Mouse (Mus musculus) limb, embryonic 13.5 days (tissue): Measurements from ENCODE around the gene Olfr172. TPM values are rescaled to one million over a fixed set of nuclear protein-coding genes. Genes with fewer than 3 reads are reported as not detected.

Experiments
- ATAC-seq: fragments of 200-750 bp; cut with Nextera tagmentation; 2 replicates; pipeline ENCODE4 v1.8.0; 2017; ENCODE audit warnings: low read depth, moderate number of reproducible peaks, moderate TSS enrichment; ENCODE audit not compliant: low FRiP score
- H3K27ac ChIP-seq: fragments of 300-500 bp; sonication (generic); 2 replicates; pipeline ENCODE4 v1.5.1; 2015; ENCODE audit warnings: inconsistent platforms, mild to moderate bottlenecking, moderate library complexity
- H3K27me3 ChIP-seq: fragments of 300-500 bp; sonication (generic); 2 replicates; pipeline ENCODE4 v1.6.1; 2015; ENCODE audit warnings: mild to moderate bottlenecking, inconsistent platforms
- H3K36me3 ChIP-seq: fragments of 300-500 bp; sonication (generic); 2 replicates; pipeline ENCODE4 v1.6.1; 2015; ENCODE audit warnings: inconsistent platforms, mild to moderate bottlenecking, moderate library complexity
- H3K4me1 ChIP-seq: fragments of 300-500 bp; sonication (generic); 2 replicates; pipeline ENCODE4 v1.6.1; 2015; ENCODE audit warnings: inconsistent platforms
- H3K4me2 ChIP-seq: fragments of 300-500 bp; sonication (generic); replicated peaks from 2 replicates; pipeline ENCODE4 v1.6.1; 2015; ENCODE audit warnings: inconsistent platforms, mild to moderate bottlenecking, moderate library complexity
- H3K4me3 ChIP-seq: fragments of 300-500 bp; sonication (generic); 2 replicates; pipeline ENCODE4 v1.5.1; 2015; ENCODE audit warnings: moderate library complexity, mild to moderate bottlenecking, inconsistent platforms
- H3K9ac ChIP-seq: fragments of 300-500 bp; sonication (generic); 2 replicates; pipeline ENCODE4 v1.6.1; 2015; ENCODE audit warnings: mild to moderate bottlenecking, inconsistent platforms
- H3K9me3 ChIP-seq: fragments of 300-500 bp; sonication (generic); 2 replicates; pipeline ENCODE4 v1.6.1; 2016; ENCODE audit warnings: inconsistent platforms
- WGBS: fragments of 180-500 bp; shearing (Covaris S2); methylation state at CpG from one replicate; pipeline ENCODE4 v1.1.7; 2015; 5-methylcytosine and 5-hydroxymethylcytosine counted together
- polyA plus RNA-seq: library from polyadenylated mRNA; unstranded; fragments of >200 nt; fragmentation: Nextera tagmentation; extraction: Ambion mirVana; gene quantifications from 2 replicates; pipeline ENCODE4 v1.2.1, GENCODE M21; 2015

Olfr172 gene
- polyA plus RNA-seq, result not detected in 2 replicates

DNA sequence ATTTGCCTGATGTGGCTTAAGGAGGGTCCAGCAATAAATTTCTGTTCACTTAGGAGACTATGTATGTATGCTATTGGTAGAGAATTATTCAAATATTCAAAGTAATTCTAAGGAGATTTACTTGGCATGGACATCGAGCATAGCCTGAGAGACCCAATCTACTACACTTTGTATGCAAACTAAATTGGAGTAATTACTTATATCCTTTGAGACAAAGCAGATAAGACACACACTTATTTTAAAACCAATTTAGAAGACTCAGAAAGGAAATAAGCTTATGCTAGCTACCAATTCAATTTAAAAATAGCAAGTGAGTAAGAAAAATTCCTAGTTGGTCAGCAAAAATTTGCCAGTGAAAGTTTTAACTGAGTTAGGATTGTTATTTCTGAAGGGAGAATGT lies at the start of gene Olfr172:
Gene Olfr172, minus strand, starts transcription at position 101 of the 400 bp plus-strand sequence.
- 90% methylated on average over 1 of the region's 1 CpGs for WGBS
- no peaks in the 10 kb centered on the region for H3K36me3 ChIP-seq
- no peaks in the 10 kb centered on the region for H3K4me1 ChIP-seq
- no peak within 1 kb of the TSS for H3K4me3 ChIP-seq
- no peak within 1 kb of the TSS for H3K9ac ChIP-seq
- H3K27ac ChIP-seq, result no peak within 1 kb of the TSS
- H3K9me3 ChIP-seq, result peaks cover 3% of the 10 kb centered on the region; the same call in 1 of the 2 replicates
- ATAC-seq, result no peak
- no peak within 1 kb of the TSS for H3K4me2 ChIP-seq
- no peaks in the 10 kb centered on the region for H3K27me3 ChIP-seq

DNA sequence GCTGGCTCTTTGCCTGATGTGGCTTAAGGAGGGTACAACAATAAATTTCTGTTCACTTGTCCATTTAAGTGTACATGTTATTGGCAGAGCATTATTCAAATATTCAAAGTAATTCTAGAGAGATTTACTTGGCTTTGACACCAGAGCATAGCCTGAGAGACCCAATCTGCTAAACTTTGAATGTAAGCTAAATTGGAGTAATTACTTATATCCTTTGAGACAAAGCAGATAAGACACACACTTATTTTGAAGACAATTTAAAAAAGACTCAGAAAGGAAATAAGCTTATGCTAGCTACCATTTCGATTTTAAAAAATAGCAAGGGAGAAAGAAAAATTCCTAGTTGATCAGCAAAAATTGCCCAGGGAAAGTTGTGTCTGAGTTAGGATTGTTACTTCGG lies 37.2 kb upstream of the Olfr172 start, which contains the start of gene Olfr173:
Gene Olfr173, minus strand, starts transcription at position 101 of the 400 bp plus-strand sequence.
- Histone ChIP-seq H3K36me3 (no peaks in the 10 kb centered on the region), H3K4me2 (no peak within 1 kb of the TSS), H3K4me3 (no peak within 1 kb of the TSS), H3K4me1 (no peaks in the 10 kb centered on the region), H3K27me3 (no peaks in the 10 kb centered on the region), H3K9me3 (no peaks in the 10 kb centered on the region), H3K9ac (no peak within 1 kb of the TSS), H3K27ac (no peak within 1 kb of the TSS)
- no peak for ATAC-seq
- 71% methylated on average over 2 of the region's 2 CpGs for WGBS

GRCm38 (mm10) chr16:58756191-58756590 lies 6.8 kb downstream of the Olfr172 start:
- Histone ChIP-seq H3K27me3 (no peaks in the 10 kb centered on the region), H3K9ac (no peak overlapping the region), H3K4me2 (no peak overlapping the region), H3K9me3 (no peaks in the 10 kb centered on the region), H3K27ac (no peak overlapping the region), H3K4me1 (no peaks in the 10 kb centered on the region), H3K36me3 (no peaks in the 10 kb centered on the region), H3K4me3 (no peak overlapping the region)
- ATAC-seq, result peak; percentile 78; the same call in 1 of the 2 replicates

DNA sequence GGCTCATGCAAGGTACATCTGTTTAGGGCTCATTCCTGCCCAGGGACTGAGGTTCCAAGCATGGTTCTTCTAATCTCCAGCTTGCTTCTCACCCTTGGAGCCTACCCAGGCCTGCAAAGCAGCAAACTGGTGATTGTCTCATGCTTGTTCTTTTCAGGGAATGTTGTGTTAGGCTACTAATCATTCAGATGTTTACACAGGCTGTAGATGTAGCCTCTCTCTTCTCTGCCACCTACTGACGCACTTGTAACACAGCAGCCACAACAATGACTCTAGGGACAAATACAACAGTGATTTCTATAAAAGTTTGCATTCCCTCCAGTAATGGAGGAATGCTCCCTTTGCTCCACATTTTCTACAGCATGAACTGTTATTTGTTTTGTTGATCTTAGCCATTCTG lies 11.7 kb downstream of the Olfr172 start:
- Histone ChIP-seq H3K27me3 (no peaks in the 10 kb centered on the region), H3K4me3 (no peak overlapping the region), H3K4me2 (no peak overlapping the region), H3K36me3 (no peaks in the 10 kb centered on the region), H3K9ac (no peak overlapping the region), H3K4me1 (no peaks in the 10 kb centered on the region), H3K9me3 (no peaks in the 10 kb centered on the region), H3K27ac (no peak overlapping the region)
- 37% methylated on average over 1 of the region's 1 CpGs for WGBS
- ATAC-seq, result no peak

GRCm38 (mm10) chr16:58746715-58747114 lies 16.3 kb downstream of the Olfr172 start:
- H3K4me3 ChIP-seq, result no peak overlapping the region
- H3K4me2 ChIP-seq, result no peak overlapping the region
- no peaks in the 10 kb centered on the region for H3K27me3 ChIP-seq
- no peaks in the 10 kb centered on the region for H3K9me3 ChIP-seq
- H3K36me3 ChIP-seq, result no peaks in the 10 kb centered on the region
- 72% methylated on average over 4 of the region's 4 CpGs for WGBS
- no peak overlapping the region for H3K9ac ChIP-seq
- H3K27ac ChIP-seq, result no peak overlapping the region
- ATAC-seq, result no peak
- H3K4me1 ChIP-seq, result no peaks in the 10 kb centered on the region

- no peak overlapping the region for H3K4me2 ChIP-seq
- ATAC-seq, result no peak
- WGBS, result 93% methylated on average over 5 of the region's 5 CpGs
- H3K36me3 ChIP-seq, result peaks cover 2% of the 10 kb centered on the region; the same call in 1 of the 2 replicates
- no peak overlapping the region for H3K9ac ChIP-seq
- H3K4me3 ChIP-seq, result no peak overlapping the region
- H3K9me3 ChIP-seq, result no peaks in the 10 kb centered on the region
- H3K27ac ChIP-seq, result no peak overlapping the region
- no peaks in the 10 kb centered on the region for H3K27me3 ChIP-seq
- no peaks in the 10 kb centered on the region for H3K4me1 ChIP-seq
Observed at GRCm38 (mm10) chr16:58740751-58741150, 22.2 kb downstream of the Olfr172 start.

GRCm38 (mm10) chr16:58738800-58739199 lies 24.2 kb downstream of the Olfr172 start:
- no peak overlapping the region for H3K27ac ChIP-seq
- H3K4me1 ChIP-seq, result no peaks in the 10 kb centered on the region
- peaks cover 18% of the 10 kb centered on the region for H3K36me3 ChIP-seq
- H3K9ac ChIP-seq, result no peak overlapping the region
- ATAC-seq, result no peak
- H3K27me3 ChIP-seq, result no peaks in the 10 kb centered on the region
- WGBS, result 82% methylated on average over 1 of the region's 1 CpGs
- H3K4me3 ChIP-seq, result no peak overlapping the region
- H3K4me2 ChIP-seq, result no peak overlapping the region
- H3K9me3 ChIP-seq, result no peaks in the 10 kb centered on the region

- Histone ChIP-seq H3K4me1 (no peaks in the 10 kb centered on the region), H3K4me2 (no peak overlapping the region), H3K36me3 (peaks cover 24% of the 10 kb centered on the region), H3K27me3 (no peaks in the 10 kb centered on the region), H3K9ac (no peak overlapping the region), H3K9me3 (no peaks in the 10 kb centered on the region), H3K4me3 (no peak overlapping the region), H3K27ac (no peak overlapping the region)
- WGBS, result 78% methylated on average over 4 of the region's 4 CpGs
- ATAC-seq, result no peak
Observed at GRCm38 (mm10) chr16:58738205-58738604, 24.8 kb downstream of the Olfr172 start.

GRCm38 (mm10) chr16:58728176-58728671 lies 34.8 kb downstream of the Olfr172 start:
- Histone ChIP-seq H3K27ac (peak overlapping the region; percentile 77), H3K9ac (peak overlapping the region; percentile 77), H3K4me1 (peaks cover 7% of the 10 kb centered on the region), H3K9me3 (no peaks in the 10 kb centered on the region), H3K4me3 (peak overlapping the region; percentile 79), H3K36me3 (peaks cover 35% of the 10 kb centered on the region), H3K27me3 (no peaks in the 10 kb centered on the region), H3K4me2 (peak overlapping the region; percentile 72)
- ATAC-seq, result peak; percentile 92
- WGBS, result under 1% methylated on average over 26 of the region's 31 CpGs

- peak; percentile 100 for ATAC-seq
Observed at GRCm38 (mm10) chr16:58727477-58728131, 35.4 kb downstream of the Olfr172 start, which contains the start of gene Cldnd1. Cldnd1 (plus strand) TSS chr16:58727910.

DNA sequence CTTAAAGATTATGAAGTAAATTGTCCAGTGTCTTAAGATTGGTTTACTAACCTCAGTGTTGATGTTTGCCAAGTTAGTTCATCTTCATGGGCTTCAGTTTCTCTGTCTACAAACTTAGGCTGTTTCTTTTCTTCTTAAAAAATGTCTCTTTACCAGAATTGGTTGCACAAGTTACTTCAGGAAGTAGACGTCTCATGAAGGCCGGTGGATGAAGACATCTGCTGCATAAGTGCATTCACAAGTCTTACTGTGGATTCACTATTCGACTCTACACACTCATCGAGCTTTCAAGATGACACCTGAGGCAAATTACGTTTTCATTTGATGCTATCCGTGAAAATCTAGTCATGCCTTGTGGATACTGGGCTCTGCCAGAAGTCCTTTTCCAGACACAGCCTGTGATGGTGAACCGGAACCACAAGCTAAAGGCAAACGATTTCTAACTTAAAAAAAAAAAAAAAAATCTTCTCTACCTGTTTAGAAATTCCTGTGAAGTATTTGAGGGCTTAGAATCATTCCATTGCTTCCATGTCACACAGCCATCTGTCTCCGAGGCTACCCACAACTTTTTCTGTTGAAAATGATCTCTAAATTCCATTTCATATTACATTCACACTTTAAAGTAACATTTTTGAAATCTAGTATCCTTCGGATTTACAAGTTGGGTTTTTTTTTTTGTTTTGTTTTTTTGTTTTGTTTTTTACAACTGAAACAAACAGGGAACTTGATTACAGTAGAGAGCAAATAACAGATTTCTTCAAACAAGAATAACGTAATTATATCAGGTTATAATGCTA lies 36.1 kb downstream of the Olfr172 start:
- H3K4me1 ChIP-seq, result peaks cover 7% of the 10 kb centered on the region
- peak overlapping the region; percentile 79 for H3K4me3 ChIP-seq
- no peak overlapping the region for H3K9ac ChIP-seq
- H3K4me2 ChIP-seq, result peak overlapping the region; percentile 54
- ATAC-seq, result no peak
- no peaks in the 10 kb centered on the region for H3K27me3 ChIP-seq
- H3K36me3 ChIP-seq, result peaks cover 22% of the 10 kb centered on the region
- H3K9me3 ChIP-seq, result no peaks in the 10 kb centered on the region
- 81% methylated on average over 11 of the region's 11 CpGs for WGBS
- no peak overlapping the region for H3K27ac ChIP-seq

More at GRCm38 (mm10) chr16:58727477-58728131, 35.4 kb downstream of the Olfr172 start, which contains the start of gene Cldnd1:
- Histone ChIP-seq H3K4me3 (peak within 1 kb of the TSS; percentile 79), H3K4me1 (peaks cover 7% of the 10 kb centered on the region), H3K27ac (peak within 1 kb of the TSS; percentile 77), H3K9ac (peak within 1 kb of the TSS; percentile 77), H3K9me3 (no peaks in the 10 kb centered on the region), H3K4me2 (peak within 1 kb of the TSS; percentile 72), H3K27me3 (no peaks in the 10 kb centered on the region), H3K36me3 (peaks cover 29% of the 10 kb centered on the region)
- WGBS, result 2% methylated on average over 34 of the region's 35 CpGs

- Histone ChIP-seq H3K4me2 (no peak overlapping the region), H3K4me1 (no peaks in the 10 kb centered on the region), H3K27me3 (no peaks in the 10 kb centered on the region), H3K4me3 (no peak overlapping the region), H3K9me3 (no peaks in the 10 kb centered on the region), H3K9ac (no peak overlapping the region), H3K27ac (no peak overlapping the region), H3K36me3 (no peaks in the 10 kb centered on the region)
- no peak for ATAC-seq
- 84% methylated on average over 2 of the region's 2 CpGs for WGBS
Observed at GRCm38 (mm10) chr16:58722292-58722691, 40.7 kb downstream of the Olfr172 start.
